Mouse (Mus musculus) midbrain, embryonic 11.5 days (tissue): ENCODE measurements around the gene Golt1b. TPM values are rescaled to one million over a fixed set of nuclear protein-coding genes. Genes with fewer than 3 reads are reported as not detected.
A peak's percentile ranks its signal among the peaks of the same experiment; 100 is the strongest.
"Not testable (repeated sequence)": the region's sequence is repeated elsewhere in the genome, so short reads cannot be mapped to it uniquely, and the experiment has no call there.

Experiments used
- ATAC-seq: fragments of 200-750 bp; cut with Nextera tagmentation; 2 replicates; pipeline ENCODE4 v1.8.0; 2017; ENCODE audit warnings: moderate TSS enrichment, moderate library complexity; ENCODE audit not compliant: low FRiP score
- DNase-seq: peaks from one replicate; pipeline ENCODE4 v3.0.0; 2015; ENCODE audit warnings: low spot score; ENCODE audit errors: missing footprints
- H3K27ac ChIP-seq: fragments of 300-500 bp; sonication (generic); 2 replicates; pipeline ENCODE4 v1.5.1; 2014; ENCODE audit warnings: low read depth, low read length
- H3K27me3 ChIP-seq: fragments of 300-500 bp; sonication (generic); 2 replicates; pipeline ENCODE4 v1.6.1; 2014; ENCODE audit warnings: mild to moderate bottlenecking, low read length, moderate library complexity, mixed read lengths; ENCODE audit not compliant: control insufficient read depth, insufficient read depth
- H3K36me3 ChIP-seq: fragments of 300-500 bp; sonication (generic); 2 replicates; pipeline ENCODE4 v1.6.1; 2014; ENCODE audit warnings: mild to moderate bottlenecking, low read length, moderate library complexity, mixed read lengths; ENCODE audit not compliant: control insufficient read depth, insufficient read depth
- H3K4me1 ChIP-seq: fragments of 300-500 bp; sonication (generic); 2 replicates; pipeline ENCODE4 v1.6.1; 2014; ENCODE audit warnings: low read length; ENCODE audit not compliant: control insufficient read depth, insufficient read depth
- H3K4me2 ChIP-seq: fragments of 300-500 bp; sonication (generic); 2 replicates; pipeline ENCODE4 v1.6.1; 2014; ENCODE audit warnings: mild to moderate bottlenecking, moderate library complexity
- H3K4me3 ChIP-seq: fragments of 300-500 bp; sonication (generic); 2 replicates; pipeline ENCODE4 v1.5.1; 2014; ENCODE audit warnings: low read depth, low read length
- H3K9ac ChIP-seq: fragments of 300-500 bp; sonication (generic); 2 replicates; pipeline ENCODE4 v1.6.1; 2014; ENCODE audit warnings: low read length
- H3K9me3 ChIP-seq: fragments of 300-500 bp; sonication (generic); 2 replicates; pipeline ENCODE4 v1.6.1; 2016; ENCODE audit warnings: low read length; ENCODE audit not compliant: control insufficient read depth
- WGBS: fragments of 180-500 bp; shearing (Covaris S2); extraction: QIAGEN DNeasy Blood & Tissue Kit; methylation state at CpG from one replicate; pipeline ENCODE4 v1.1.7; 2014; 5-methylcytosine and 5-hydroxymethylcytosine counted together
- polyA plus RNA-seq: library from polyadenylated mRNA; unstranded; fragments of >200 nt; fragmentation: Nextera tagmentation; extraction: Ambion mirVana; gene quantifications from 2 replicates; pipeline ENCODE4 v1.2.1, GENCODE M21; 2014

Gene Golt1b
- 114 and 130 TPM in 2 replicates for polyA plus RNA-seq

- Histone ChIP-seq H3K27ac (no peak within 1 kb of the TSS), H3K4me3 (peak within 1 kb of the TSS; percentile 96), H3K4me2 (peak within 1 kb of the TSS; percentile 76), H3K9me3 (no peaks in the 10 kb centered on the region), H3K36me3 (no peaks in the 10 kb centered on the region), H3K9ac (peak within 1 kb of the TSS; percentile 88), H3K27me3 (no peaks in the 10 kb centered on the region), H3K4me1 (peaks cover 13% of the 10 kb centered on the region)
- under 1% methylated on average over 86 of the region's 87 CpGs for WGBS
- ATAC-seq (peak; percentile 100), DNase-seq (peak; percentile 100)
Observed at GRCm38 (mm10) chr6:142387011-142387754, at the start of gene Golt1b, which contains the start of gene Recql. TSS of gene Golt1b (plus strand) at chr6:142387221. TSS of gene Recql (minus strand) at chr6:142387087.

GRCm38 (mm10) chr6:142338961-142339360 is 48.1 kb upstream of the Golt1b start:
- no peaks in the 10 kb centered on the region for H3K27me3 ChIP-seq

DNA sequence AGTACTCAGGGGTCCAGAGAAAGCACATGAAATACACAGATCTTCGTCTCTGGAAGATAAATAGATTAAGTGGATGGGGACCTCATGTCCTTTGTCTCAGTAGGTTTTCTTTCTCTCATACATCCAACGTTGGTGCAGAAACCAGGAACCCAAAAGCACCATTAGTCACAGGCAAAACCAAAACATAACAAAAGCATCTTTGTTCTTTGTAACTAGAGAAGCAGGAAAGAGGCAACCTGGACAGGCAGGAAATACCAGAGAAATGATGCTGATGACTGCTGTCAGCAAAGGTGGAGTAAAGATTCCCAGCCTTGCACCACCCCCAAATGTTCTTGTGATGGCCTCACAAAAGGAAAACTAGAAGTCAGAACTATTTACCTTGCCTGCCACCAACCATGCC is 47.4 kb upstream of the Golt1b start:
- H3K9ac ChIP-seq, result no peak overlapping the region
- H3K4me1 ChIP-seq, result no peaks in the 10 kb centered on the region
- H3K36me3 ChIP-seq, result no peaks in the 10 kb centered on the region
- WGBS, result 59% methylated on average over 2 of the region's 2 CpGs
- no peak overlapping the region for H3K4me3 ChIP-seq
- H3K27me3 ChIP-seq, result no peaks in the 10 kb centered on the region
- DNase-seq, result no peak
- no peaks in the 10 kb centered on the region for H3K9me3 ChIP-seq
- no peak overlapping the region for H3K4me2 ChIP-seq
- no peak overlapping the region for H3K27ac ChIP-seq
- ATAC-seq, result no peak

More at GRCm38 (mm10) chr6:142338961-142339360, 48.1 kb upstream of the Golt1b start:
- H3K9me3 ChIP-seq, result no peaks in the 10 kb centered on the region
- no peak for DNase-seq
- no peak overlapping the region for H3K9ac ChIP-seq
- ATAC-seq, result no peak
- H3K4me1 ChIP-seq, result no peaks in the 10 kb centered on the region
- no peaks in the 10 kb centered on the region for H3K36me3 ChIP-seq
- H3K4me2 ChIP-seq, result no peak overlapping the region
- H3K27ac ChIP-seq, result no peak overlapping the region
- 83% methylated on average over 2 of the region's 2 CpGs for WGBS
- H3K4me3 ChIP-seq, result no peak overlapping the region

GRCm38 (mm10) chr6:142343561-142343960 is 43.5 kb upstream of the Golt1b start:
- no peak overlapping the region for H3K27ac ChIP-seq
- no peak overlapping the region for H3K4me3 ChIP-seq
- H3K9ac ChIP-seq, result no peak overlapping the region
- no peaks in the 10 kb centered on the region for H3K9me3 ChIP-seq
- peaks cover 5% of the 10 kb centered on the region for H3K4me1 ChIP-seq
- WGBS, result 72% methylated on average over 2 of the region's 2 CpGs
- H3K36me3 ChIP-seq, result no peaks in the 10 kb centered on the region
- ATAC-seq (no peak), DNase-seq (no peak)
- no peak overlapping the region for H3K4me2 ChIP-seq
- H3K27me3 ChIP-seq, result no peaks in the 10 kb centered on the region

DNA sequence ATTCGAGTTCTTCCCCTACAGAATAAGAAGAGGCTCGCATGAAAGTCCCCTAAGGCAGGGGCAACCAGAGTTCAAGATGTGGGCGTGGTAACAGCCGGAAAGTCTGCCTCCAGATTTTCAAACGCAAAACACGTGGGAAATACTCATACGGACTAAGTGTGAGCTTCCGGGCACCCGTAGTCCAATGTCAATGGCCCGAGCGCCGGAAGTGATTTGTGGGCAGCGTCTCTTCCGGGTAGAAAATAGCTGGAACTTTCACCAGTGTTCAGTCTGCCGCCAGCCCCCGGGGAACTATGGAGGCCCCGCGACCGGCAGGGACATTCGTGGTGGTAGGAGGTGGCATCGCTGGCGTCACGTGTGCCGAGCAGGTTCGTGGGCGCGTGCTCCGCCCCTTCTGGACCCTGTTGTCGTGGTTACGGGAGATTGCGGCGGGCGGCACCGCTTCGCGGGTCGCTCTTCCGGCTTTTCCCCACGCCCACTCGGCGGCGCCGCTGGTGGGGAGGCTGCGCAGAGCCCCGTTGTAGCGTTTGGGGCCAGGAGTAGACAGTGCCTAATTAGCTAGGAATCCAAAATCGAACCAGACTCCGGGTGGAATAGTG is 41.5 kb upstream of the Golt1b start, which contains the start of gene Pyroxd1:
Gene Pyroxd1, plus strand, starts transcription at position 215 of the 599 bp plus-strand sequence.
- under 1% methylated on average over 48 of the region's 48 CpGs for WGBS
- Histone ChIP-seq H3K27me3 (no peaks in the 10 kb centered on the region), H3K4me1 (peaks cover 5% of the 10 kb centered on the region), H3K36me3 (no peaks in the 10 kb centered on the region), H3K4me3 (peak within 1 kb of the TSS; percentile 78), H3K9me3 (no peaks in the 10 kb centered on the region), H3K9ac (peak within 1 kb of the TSS; percentile 71), H3K27ac (peak within 1 kb of the TSS; percentile 48; the same call in 1 of the 2 replicates), H3K4me2 (peak within 1 kb of the TSS; percentile 57)
- peak; percentile 98 for DNase-seq
- peak; percentile 94 for ATAC-seq

GRCm38 (mm10) chr6:142346181-142347110 is 40.6 kb upstream of the Golt1b start:
- Histone ChIP-seq H3K9ac (peak overlapping the region; percentile 71), H3K4me2 (peak overlapping the region; percentile 57), H3K4me1 (peaks cover 5% of the 10 kb centered on the region), H3K27me3 (no peaks in the 10 kb centered on the region), H3K4me3 (peak overlapping the region; percentile 78), H3K9me3 (no peaks in the 10 kb centered on the region), H3K36me3 (no peaks in the 10 kb centered on the region), H3K27ac (no peak overlapping the region)
- peak; percentile 80 for DNase-seq
- WGBS, result 62% methylated on average over 12 of the region's 12 CpGs
- no peak for ATAC-seq

GRCm38 (mm10) chr6:142347431-142348385 is 39.3 kb upstream of the Golt1b start:
- Histone ChIP-seq H3K4me3 (no peak overlapping the region), H3K36me3 (no peaks in the 10 kb centered on the region), H3K27ac (no peak overlapping the region), H3K4me1 (peaks cover 5% of the 10 kb centered on the region), H3K4me2 (no peak overlapping the region), H3K9me3 (no peaks in the 10 kb centered on the region), H3K9ac (no peak overlapping the region), H3K27me3 (no peaks in the 10 kb centered on the region)
- DNase-seq, result no peak
- WGBS, result 86% methylated on average over 11 of the region's 11 CpGs
- no peak for ATAC-seq

DNA sequence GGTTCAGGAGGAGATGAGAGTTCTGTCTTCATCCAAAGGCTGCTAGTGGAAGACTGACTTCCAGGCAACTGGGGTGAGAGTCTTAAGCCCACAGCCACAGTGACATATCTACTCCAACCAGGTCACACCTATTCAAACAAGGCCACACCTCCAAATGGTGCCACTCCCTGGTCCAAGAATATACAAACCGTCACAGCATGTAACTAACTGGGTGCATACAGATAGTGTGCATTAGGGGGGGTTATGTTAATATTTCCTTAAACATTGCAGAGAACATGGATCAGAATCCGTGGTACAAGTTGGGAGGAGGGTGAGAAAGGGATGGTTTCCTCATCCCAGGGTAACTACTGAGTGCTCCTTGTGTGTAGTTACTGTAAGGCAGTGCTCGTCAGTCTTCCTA is 34.9 kb upstream of the Golt1b start:
- not testable (repeated sequence) for H3K4me1 ChIP-seq, ATAC-seq, H3K9me3 ChIP-seq, H3K27ac ChIP-seq, H3K4me3 ChIP-seq, H3K36me3 ChIP-seq, H3K4me2 ChIP-seq, DNase-seq, H3K27me3 ChIP-seq, H3K9ac ChIP-seq
- 88% methylated on average over 3 of the region's 3 CpGs for WGBS
